Mouse (Mus musculus) ES-Bruce4 (cell line): ENCODE data around the gene Ntn4.

Experiments used
- CTCF ChIP-seq: IDR thresholded peaks from one replicate; pipeline ENCODE4 v1.8.1; 2011; ENCODE audit warnings: low read depth, low read length
- POLR2A ChIP-seq: IDR thresholded peaks from one replicate; pipeline ENCODE4 v1.8.1; 2011; ENCODE audit warnings: low read length; ENCODE audit not compliant: insufficient read depth

GRCm38 (mm10) chr10:93653322-93653721, 12.8 kb downstream of the Ntn4 start:
- TF ChIP-seq CTCF (no peak), POLR2A (no peak)
